Mouse (Mus musculus) cerebellum, postnatal 14 days (tissue): ENCODE measurements at regions not wholly inside any gene's neighbourhood (a gene's known extent, or its start where the extent isn't known, plus 50 kb on each side); places are given as distances from the start of the nearest gene placed in this dataset.

ENCODE experiments used
- DNase-seq, 2 experiments: peaks; one replicate each; pipeline ENCODE4 v3.0.0; 2021; ENCODE audit warnings: mixed read lengths in 2 of 2

GRCm38 (mm10) chr8:43407332-43407731 is 100.6 kb upstream of the Zfp42 start:
- DNase-seq, result peak in 1 of 2 experiments; percentile 6

GRCm38 (mm10) chr8:43393044-43393443 is 86.3 kb upstream of the Zfp42 start:
- DNase-seq, result no peak

DNA sequence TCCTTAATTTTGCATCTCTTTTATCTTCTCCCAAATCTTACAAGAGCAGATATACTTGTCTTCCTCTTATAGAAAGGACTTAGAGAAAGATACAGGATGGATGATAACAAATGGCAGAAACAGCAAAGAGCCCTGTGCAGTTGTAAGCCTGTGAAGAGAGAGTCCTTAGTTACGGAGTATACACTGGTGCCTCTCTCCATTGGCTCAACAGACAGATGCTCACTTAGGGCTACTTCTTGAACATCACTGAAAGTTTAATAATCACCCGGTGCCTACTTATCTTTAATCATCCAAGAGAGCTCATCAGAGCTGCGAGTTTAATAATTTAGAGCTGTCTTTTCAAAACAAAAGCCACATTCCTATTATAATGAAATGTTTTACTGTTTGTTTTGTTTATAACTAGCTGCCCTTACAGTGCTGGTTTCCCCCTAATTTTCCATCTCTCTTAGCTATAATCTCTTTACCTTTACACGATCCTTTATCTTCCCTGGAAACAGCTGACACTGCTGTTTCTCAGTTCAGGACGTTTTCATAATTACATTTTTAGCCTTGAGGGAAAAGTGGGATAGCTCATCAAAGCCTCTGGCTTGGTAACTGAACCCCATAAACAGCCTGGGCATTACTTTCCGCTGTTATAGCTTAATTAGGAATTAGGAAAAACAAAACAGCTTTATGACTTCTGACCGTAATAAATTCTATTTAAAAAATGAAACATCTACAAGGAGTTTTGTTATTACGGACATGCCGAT is 83.8 kb upstream of the Zfp42 start:
- DNase-seq, result no peak
